Mouse (Mus musculus) G1E-ER4 (cell line): Measurements from ENCODE around the gene Hjurp. TPM values are rescaled to one million over a fixed set of nuclear protein-coding genes. Genes with fewer than 3 reads are reported as not detected.

Experiments
- GATA1 ChIP-seq: IDR thresholded peaks from one replicate; pipeline ENCODE4 v1.8.0; 2012; ENCODE audit warnings: low read length, inconsistent platforms
- polyA plus RNA-seq: library from polyadenylated mRNA; stranded (reverse); fragments of >175 nt; gene quantifications from 2 replicates; pipeline ENCODE4 v1.2.3, GENCODE M21; 2012

Gene Hjurp
- polyA plus RNA-seq, 1 experiment = 76.4 TPM

GRCm38 (mm10) chr1:88288056-88288788, 10.8 kb upstream of the Hjurp start:
- TF ChIP-seq GATA1 = no peak

GRCm38 (mm10) chr1:88287697-88287980, 10.2 kb upstream of the Hjurp start:
- no peak for TF ChIP-seq GATA1

DNA sequence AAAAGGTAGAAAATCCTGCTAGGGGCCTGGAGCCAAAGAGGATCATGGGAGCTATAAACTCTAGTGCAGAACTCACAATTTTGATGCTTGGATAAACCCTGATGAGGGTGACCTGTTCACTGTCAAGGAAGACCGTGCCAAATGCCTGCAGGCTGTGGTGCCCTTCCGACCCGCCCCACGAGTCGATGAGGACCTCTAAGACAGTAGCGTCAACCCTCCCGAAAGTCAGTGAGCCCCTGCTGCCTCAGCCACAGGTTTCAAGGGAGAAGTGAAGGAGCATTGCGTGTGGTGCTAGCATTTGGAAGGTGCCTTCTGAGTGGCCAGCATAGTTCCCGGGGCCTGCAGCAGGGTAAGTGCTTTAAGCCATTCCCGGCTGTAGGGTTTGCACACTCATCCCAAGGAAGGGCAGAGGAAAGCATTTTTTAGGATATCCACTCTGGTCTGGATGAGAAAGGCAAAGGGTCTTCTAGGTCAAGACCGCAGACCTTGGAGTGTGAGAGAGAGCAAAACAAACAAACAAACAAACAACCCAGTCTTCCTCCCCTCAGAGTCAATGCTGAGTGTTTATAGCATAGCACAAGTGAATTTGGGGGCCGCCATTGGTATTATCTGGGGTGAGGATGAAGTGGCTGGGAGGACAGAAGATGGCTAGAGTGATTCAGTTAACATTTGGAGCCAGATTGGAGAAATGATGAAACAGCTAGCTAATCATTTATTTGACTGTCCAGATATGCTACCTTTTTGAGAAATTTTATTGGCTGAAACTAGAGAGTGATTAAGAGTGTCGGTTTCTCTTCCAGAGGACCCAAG, 9.7 kb upstream of the Hjurp start:
- TF ChIP-seq GATA1 = no peak

- no peak for TF ChIP-seq GATA1
Measured at GRCm38 (mm10) chr1:88286136-88286845, 8.9 kb upstream of the Hjurp start.

DNA sequence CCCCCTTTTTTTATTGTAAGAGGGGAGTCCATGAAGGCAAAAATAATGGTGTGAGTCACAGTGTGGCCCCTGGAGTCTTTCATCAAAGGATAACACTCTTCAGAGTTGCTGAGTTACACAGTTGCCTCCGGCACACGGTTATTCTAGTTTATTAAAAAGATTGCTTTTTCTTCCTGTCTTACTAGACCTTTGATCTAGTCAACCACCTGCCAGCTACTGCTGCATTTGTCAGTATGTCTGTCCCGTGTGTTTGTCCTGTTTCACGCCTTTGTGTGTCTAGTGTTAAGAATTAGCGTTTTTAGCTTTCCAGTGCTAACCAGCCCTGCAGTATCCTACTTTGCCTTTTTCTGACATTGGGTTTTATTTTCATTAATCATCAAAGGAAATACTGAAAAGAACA, 8.2 kb upstream of the Hjurp start:
- no peak for TF ChIP-seq GATA1

GRCm38 (mm10) chr1:88284946-88285320, 7.5 kb upstream of the Hjurp start:
- no peak for TF ChIP-seq GATA1

DNA sequence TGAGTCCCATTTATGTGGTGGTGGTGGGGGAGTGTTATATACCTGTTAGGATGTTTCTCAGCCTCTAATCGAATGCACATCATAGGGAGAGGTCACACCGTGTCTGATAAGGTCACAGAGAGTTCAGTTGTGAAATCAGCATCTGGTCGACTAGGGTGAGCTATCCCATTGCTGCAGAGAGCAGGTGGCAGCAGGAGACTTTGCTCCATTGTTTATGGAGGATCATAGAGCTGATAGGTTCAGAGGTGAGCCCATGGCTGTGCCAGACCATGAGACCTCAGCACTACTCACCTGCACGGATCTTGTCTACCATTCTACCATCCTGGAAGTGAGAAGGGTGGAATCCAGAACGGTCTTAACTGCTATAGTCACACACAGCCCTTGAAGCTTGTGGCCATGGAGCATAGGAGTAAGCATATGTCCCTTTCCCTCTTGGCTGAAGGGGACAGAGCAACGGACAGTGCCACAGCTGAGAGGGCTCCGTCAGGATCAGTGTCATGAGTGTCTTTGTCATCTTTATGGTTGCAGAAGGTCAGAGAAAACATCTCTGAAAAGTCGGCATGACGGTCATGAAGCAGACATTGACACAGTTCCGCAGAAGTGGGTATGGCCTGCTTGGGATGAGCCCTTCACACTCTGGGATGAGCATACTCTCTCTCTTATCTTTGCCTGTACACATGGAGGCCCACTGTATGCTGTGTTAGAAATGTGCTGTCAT, 7.0 kb upstream of the Hjurp start:
- TF ChIP-seq GATA1 = no peak

GRCm38 (mm10) chr1:88283376-88284227, 6.2 kb upstream of the Hjurp start:
- TF ChIP-seq GATA1 = no peak

DNA sequence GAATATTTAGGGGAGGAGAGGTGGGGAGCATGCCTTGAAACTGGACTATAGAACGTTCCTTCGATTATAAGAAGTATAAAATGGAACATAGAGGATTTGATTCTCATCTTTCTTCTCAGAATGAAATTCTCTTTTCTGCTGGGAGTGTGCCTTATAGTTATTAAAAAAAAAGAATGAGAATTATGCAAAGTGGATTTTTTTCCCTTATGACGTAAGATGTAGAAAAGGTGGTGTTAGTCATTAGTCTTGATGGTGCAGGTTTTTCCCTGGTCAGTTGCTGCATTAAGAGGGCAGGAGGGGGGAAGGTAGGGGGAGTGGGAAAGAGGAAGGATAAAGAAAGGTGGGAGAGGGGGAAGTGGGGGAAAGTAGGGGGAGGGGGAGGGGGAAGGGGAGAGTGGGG, 4.9 kb upstream of the Hjurp start:
- TF ChIP-seq GATA1 = no peak

DNA sequence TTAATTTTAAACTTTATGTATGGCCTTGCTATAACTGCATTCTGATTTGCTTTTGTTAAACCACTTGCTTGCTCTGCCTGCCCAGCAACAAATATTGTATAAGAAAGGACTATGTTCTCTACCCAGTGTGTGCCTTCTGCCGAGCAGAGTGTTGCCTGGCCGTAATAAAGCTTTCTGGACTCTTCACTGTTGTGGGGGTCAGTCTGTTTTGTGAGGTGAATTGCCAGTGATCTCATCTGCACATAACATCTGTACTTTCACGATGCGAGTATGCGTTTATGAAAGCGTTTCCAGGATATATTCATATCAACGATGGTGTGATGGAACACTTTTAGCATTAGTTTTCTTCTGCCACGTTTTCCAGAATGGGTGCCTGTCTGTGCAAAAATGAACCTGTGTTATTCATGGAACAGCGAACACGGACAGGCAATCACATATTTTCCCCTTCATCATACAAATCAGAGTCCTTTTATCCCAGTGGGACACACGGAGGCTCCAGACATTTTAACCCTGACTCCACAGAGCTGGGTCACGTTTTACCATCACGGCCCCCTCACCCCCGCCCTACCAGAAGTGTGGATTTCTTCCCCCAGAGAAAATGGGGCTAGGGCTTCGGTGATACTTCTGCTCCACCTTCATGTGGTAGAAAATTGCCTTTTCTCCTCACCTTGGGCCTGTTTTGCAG, 2.7 kb upstream of the Hjurp start:
- TF ChIP-seq GATA1 = no peak

GRCm38 (mm10) chr1:88279111-88280005, 1.9 kb upstream of the Hjurp start:
- TF ChIP-seq GATA1 = no peak

DNA sequence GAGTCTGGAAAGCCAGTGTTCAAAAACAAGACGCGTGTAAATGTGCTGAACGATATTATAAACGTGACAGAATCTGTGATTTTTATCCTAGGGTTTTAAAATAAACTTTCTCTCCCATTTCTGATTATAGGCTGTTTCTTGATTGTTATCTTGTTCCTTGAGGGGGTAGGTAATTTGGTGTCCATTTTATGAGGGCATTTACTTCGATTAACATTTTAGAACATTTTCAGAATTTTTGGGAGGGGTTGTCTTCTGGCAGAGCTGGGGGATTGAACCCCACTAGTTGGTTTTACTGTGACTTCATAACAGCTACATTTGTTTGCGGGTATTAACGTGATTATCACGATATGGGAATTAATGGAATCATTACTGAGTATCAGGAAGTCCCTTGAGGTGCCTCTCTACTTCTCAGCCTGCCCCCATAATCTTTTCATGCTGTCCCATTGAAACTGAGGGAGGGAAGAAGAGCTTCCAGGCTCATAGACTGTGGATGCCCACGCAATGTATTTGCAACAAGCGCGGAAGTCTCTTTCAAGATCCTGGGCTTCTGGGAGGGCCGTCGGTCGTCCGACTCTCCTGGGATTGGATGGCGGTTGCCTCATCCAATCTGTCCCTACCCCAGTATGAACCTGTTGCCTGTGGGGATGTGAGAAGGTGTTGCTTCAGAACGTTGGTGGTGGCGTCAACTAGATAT, 532 bp upstream of the Hjurp start:
- TF ChIP-seq GATA1 = no peak
